ENCODE assay signal across 8 mouse cellular contexts in genomic region chr9:35199772-35200471, GRCm38 (mm10). TPM values are rescaled to one million over a fixed set of nuclear protein-coding genes. Genes with fewer than 3 reads are reported as not detected.
DNase-seq lines count a peak whose midpoint lies in the region; ATAC-seq and TF ChIP-seq lines count a peak whose summit lies in the region.

Gene Srpr, plus strand, starts transcription at chr9:35200175.
Gene Tirap, minus strand, starts transcription at chr9:35200291.

- peak within 1 kb of the TSS; percentile 72 for H3K4me2 ChIP-seq in hindbrain, postnatal 0 days (ENCODE audit: low read depth, low read length)

- H3K9me3 ChIP-seq in hindbrain, postnatal 0 days (ENCODE audit: low read length): no peaks in the 10 kb centered on the region

- H3K27ac ChIP-seq in cortical plate, adult 2 months (ENCODE audit: insufficient read depth, low read length): no peak within 1 kb of the TSS
- H3K27ac ChIP-seq in hindbrain, postnatal 0 days: peak within 1 kb of the TSS; percentile 48; the same call in 1 of the 2 replicates
- H3K27ac ChIP-seq in macrophage: peak within 1 kb of the TSS; percentile 66

- peak within 1 kb of the TSS; percentile 44 for H3K4me3 ChIP-seq in cortical plate, adult 2 months (ENCODE audit: insufficient read depth, low read length)
- peak within 1 kb of the TSS; percentile 65 for H3K4me3 ChIP-seq in hindbrain, postnatal 0 days (ENCODE audit: low read length)
- peak within 1 kb of the TSS; percentile 85 for H3K4me3 ChIP-seq in macrophage (ENCODE audit: inconsistent target)

- H3K9ac ChIP-seq in hindbrain, postnatal 0 days (replicated peaks; ENCODE audit: low read length): peak within 1 kb of the TSS; percentile 67

- DNase-seq in gastrocnemius, adult 8-10 months (ENCODE audit: low spot score in 2 of 2): peak; percentile 89 to 91
- DNase-seq in hindbrain, postnatal 0 days (ENCODE audit: low spot score): peak; percentile 88
- DNase-seq in left cerebral cortex, adult 18-20 months (ENCODE audit: low spot score in 2 of 2): peak; percentile 81 to 82
- DNase-seq in retina, postnatal 7 days (ENCODE audit: low read depth, low spot score): peak; percentile 82
- DNase-seq in urinary bladder, adult 2 months (ENCODE audit: low spot score): peak; percentile 94

- H3K36me3 ChIP-seq in hindbrain, postnatal 0 days (ENCODE audit: insufficient read depth, low read length): 0 out of 2 replicates have a peak, but pooled peaks cover 2% of the 10 kb centered on the region
- H3K36me3 ChIP-seq in macrophage (ENCODE audit: inconsistent target): peaks cover 9% of the 10 kb centered on the region

- ATAC-seq in activated CD4-positive, CD25-positive, alpha-beta regulatory T cell, adult 4 months: peak; percentile 84
- ATAC-seq in hindbrain, postnatal 0 days: peak; percentile 93

- peaks cover 1% of the 10 kb centered on the region; the same call in 1 of the 2 replicates for H3K4me1 ChIP-seq in cortical plate, adult 2 months (ENCODE audit: control insufficient read depth, insufficient read depth, low read length)
- H3K4me1 ChIP-seq in hindbrain, postnatal 0 days (ENCODE audit: insufficient read depth, low read length): no peaks in the 10 kb centered on the region

- TF ChIP-seq POLR2A in cortical plate, adult 2 months (IDR thresholded peaks at IDR 0.05; ENCODE audit: extremely low read depth, insufficient read depth, low read length): no peak

- no peaks in the 10 kb centered on the region for H3K27me3 ChIP-seq in hindbrain, postnatal 0 days (ENCODE audit: insufficient read depth, low read length)

- peaks cover 35% of the 10 kb centered on the region for H3K79me2 ChIP-seq in macrophage (ENCODE audit: inconsistent target)

- 1% methylated on average over 39 of the region's 44 CpGs for WGBS in hindbrain, postnatal 0 days
- 1% methylated on average over 39 of the region's 44 CpGs for WGBS in macrophage (ENCODE audit: missing documents)

- TF ChIP-seq CTCF in cortical plate, adult 2 months (IDR thresholded peaks at IDR 0.05; ENCODE audit: extremely low read depth, insufficient read depth, low read length): peak; percentile 37
- TF ChIP-seq CTCF in hindbrain, postnatal 0 days (IDR thresholded peaks at IDR 0.05; ENCODE audit: low read depth): peak; percentile 74

RNA-seq across cellular contexts. Expression of gene Srpr, which starts in this region (rescaled TPM):
- polyA plus RNA-seq in activated CD4-positive, CD25-positive, alpha-beta regulatory T cell, adult 4 months (2017; shearing (Covaris generic)): 10 to 100 TPM; 78.4 to 78.9 TPM
- polyA plus RNA-seq in cortical plate, adult 2 months (2012; rRNA removed): 50.5 and 52.8 TPM in 2 replicates
- total RNA-seq in gastrocnemius, adult 8-10 months (2022): 100 to 1,000 TPM; 236 to 272 (median 254) TPM
- 35.5 and 40.5 TPM in 2 replicates for total RNA-seq in hindbrain, postnatal 0 days (2014; rRNA removed)
- polyA plus RNA-seq in hindbrain, postnatal 0 days (2015; fragmentation: Nextera tagmentation; extraction: Ambion mirVana): 62.9 and 66.3 TPM in 2 replicates
- total RNA-seq in left cerebral cortex, adult 18-20 months (2021): 10 to 100 TPM; 65.5 to 68.8 TPM
- total RNA-seq in macrophage (2018; cell fraction: chromatin; rRNA removed): 10 to 100 TPM; 26.6 to 66.1 (median 49.2) TPM
- total RNA-seq in macrophage (2018; cell fraction: cytosol; rRNA removed): 100 to 1,000 TPM in 2 of 26 experiments, 10 to 100 TPM in 24; 71.1 to 105 (median 84.6) TPM
- total RNA-seq in macrophage (2018; cell fraction: nucleus; rRNA removed): 10 to 100 TPM; 38.1 to 90.6 (median 64.9) TPM
- polyA plus RNA-seq in macrophage (2018): 71.0 to 178 TPM (median 77.8 TPM) in 3 replicates
- 75.8 and 86.4 TPM in 2 replicates for polyA plus RNA-seq in urinary bladder, adult 2 months (2012; rRNA removed)

RNA-seq across cellular contexts. Expression of gene Tirap, which starts in this region (rescaled TPM):
- polyA plus RNA-seq in activated CD4-positive, CD25-positive, alpha-beta regulatory T cell, adult 4 months (2017; shearing (Covaris generic)): 1 to 10 TPM; 5.5 to 6.4 TPM
- polyA plus RNA-seq in cortical plate, adult 2 months (2012; rRNA removed): 2.7 and 3.3 TPM in 2 replicates
- total RNA-seq in gastrocnemius, adult 8-10 months (2022): 10 to 100 TPM; 28.0 to 30.7 (median 29.9) TPM
- total RNA-seq in hindbrain, postnatal 0 days (2014; rRNA removed): 2.8 and 3.4 TPM in 2 replicates
- 3.1 and 3.4 TPM in 2 replicates for polyA plus RNA-seq in hindbrain, postnatal 0 days (2015; fragmentation: Nextera tagmentation; extraction: Ambion mirVana)
- total RNA-seq in left cerebral cortex, adult 18-20 months (2021): 1 to 10 TPM; 2.4 to 2.7 TPM
- 10 to 100 TPM in 12 of 26 experiments, 1 to 10 TPM in 14; 1.4 to 28.7 (median 9.6) TPM for total RNA-seq in macrophage (2018; cell fraction: chromatin; rRNA removed)
- total RNA-seq in macrophage (2018; cell fraction: cytosol; rRNA removed): 10 to 100 TPM in 14 of 26 experiments, 1 to 10 TPM in 12; 5.7 to 15.0 (median 10.2) TPM
- 10 to 100 TPM in 13 of 26 experiments, 1 to 10 TPM in 13; 3.0 to 24.6 (median 10.8) TPM for total RNA-seq in macrophage (2018; cell fraction: nucleus; rRNA removed)
- 8.9 to 11.6 TPM (median 10.0 TPM) in 3 replicates for polyA plus RNA-seq in macrophage (2018)
- 13.1 and 15.6 TPM in 2 replicates for polyA plus RNA-seq in urinary bladder, adult 2 months (2012; rRNA removed)
